Mouse (Mus musculus): ENCODE results near the gene Epn2. TPM values are rescaled to one million over a fixed set of nuclear protein-coding genes. Genes with fewer than 3 reads are reported as not detected.
A peak's percentile ranks its signal among the peaks of the same experiment; 100 is the strongest.

The Epn2 gene
- polyA plus RNA-seq, 2 experiments = 1.7 to 1.9 TPM

DNA sequence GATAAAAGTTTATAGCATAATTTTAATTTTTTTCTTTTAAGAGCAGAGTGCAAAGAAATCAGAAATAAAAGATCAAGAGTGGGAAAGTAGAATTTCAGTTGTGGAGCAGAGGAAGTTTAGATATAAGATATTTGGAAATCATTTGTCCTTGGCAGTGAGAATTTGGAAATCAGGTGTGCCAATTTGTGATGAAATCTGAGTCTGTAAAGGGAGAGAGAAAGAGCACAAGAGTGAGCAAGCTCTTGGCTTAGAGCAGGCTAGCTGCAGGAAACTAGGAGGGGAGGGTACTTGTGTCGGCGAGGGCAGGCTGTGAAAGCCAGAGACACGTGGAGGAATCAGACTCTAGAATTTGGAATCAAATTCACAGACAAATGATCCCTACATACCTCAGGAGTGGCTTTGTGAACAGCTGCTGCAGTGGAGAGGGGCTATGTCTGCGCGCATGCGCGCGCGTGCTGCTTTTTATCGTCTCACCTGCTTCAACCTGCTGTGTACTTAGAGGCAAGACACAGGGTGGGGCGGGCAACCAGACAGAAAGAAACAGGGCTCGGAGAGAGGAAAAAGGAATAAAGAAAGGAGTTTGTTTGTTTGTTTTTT lies 102.6 kb downstream of the Epn2 start:
- ATAC-seq (ENCODE audit: insufficient read depth) (no peak), DNase-seq (ENCODE audit: low read depth in 3 of 3, low spot score in 3 of 3) (no peak)
- WGBS (ENCODE audit: insufficient replicate concordance) = 55% methylated on average over 12 of the region's 12 CpGs
- no peak overlapping the region for H3K4me2 ChIP-seq (ENCODE audit: low read depth)
- H3K27ac ChIP-seq = no peak overlapping the region
- no peaks in the 10 kb centered on the region for H3K9me3 ChIP-seq (ENCODE audit: control insufficient read depth, low read length)
- H3K36me3 ChIP-seq (replicated peaks; ENCODE audit: control insufficient read depth, insufficient read depth, low read depth) = no peaks in the 10 kb centered on the region
- TF ChIP-seq EP300 (IDR thresholded peaks at IDR 0.05; ENCODE audit: low read depth) (no peak), CTCF (IDR thresholded peaks at IDR 0.05; ENCODE audit: low read depth) (no peak)
- H3K27me3 ChIP-seq (ENCODE audit: control insufficient read depth, insufficient read depth, low read length) = no peaks in the 10 kb centered on the region
- H3K4me3 ChIP-seq (ENCODE audit: insufficient read depth in 1 of 2, low read depth in 2 of 2, low read length in 2 of 2) = no peak overlapping the region
- H3K9ac ChIP-seq (replicated peaks) = no peak overlapping the region
- no peaks in the 10 kb centered on the region for H3K4me1 ChIP-seq (replicated peaks; ENCODE audit: control insufficient read depth in 2 of 2, insufficient read depth in 2 of 2, low read length in 1 of 2)

DNA sequence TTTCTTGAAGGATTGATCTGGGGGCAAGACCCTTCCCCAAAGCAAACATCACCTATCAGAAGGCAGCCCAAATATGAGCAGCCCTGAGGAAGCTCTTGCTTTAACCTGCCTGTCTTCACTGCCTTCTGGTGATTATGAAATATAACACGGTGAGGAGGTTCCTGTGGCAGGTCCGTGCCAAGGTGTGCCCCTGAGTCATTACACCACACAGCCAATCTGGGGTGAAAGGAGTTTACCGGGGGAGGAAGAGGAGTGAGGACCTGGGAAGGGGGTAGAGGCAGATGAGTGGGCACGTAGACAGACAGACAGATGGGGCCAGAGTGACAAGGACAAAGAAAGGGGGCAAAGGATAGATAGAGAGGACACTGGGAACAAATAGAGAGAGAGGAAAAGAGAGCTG lies 105.9 kb downstream of the Epn2 start:
- Histone ChIP-seq H3K27ac (no peak overlapping the region), H3K4me2 (ENCODE audit: low read depth) (no peak overlapping the region), H3K27me3 (ENCODE audit: control insufficient read depth, insufficient read depth, low read length) (no peaks in the 10 kb centered on the region), H3K4me1 (replicated peaks; ENCODE audit: control insufficient read depth in 2 of 2, insufficient read depth in 2 of 2, low read length in 1 of 2) (peaks cover 0 to 4% of the 10 kb centered on the region in 2 experiments; a peak in 2 of 4 replicates), H3K9me3 (ENCODE audit: control insufficient read depth, low read length) (no peaks in the 10 kb centered on the region), H3K9ac (replicated peaks) (no peak overlapping the region), H3K36me3 (replicated peaks; ENCODE audit: control insufficient read depth, insufficient read depth, low read depth) (no peaks in the 10 kb centered on the region), H3K4me3 (ENCODE audit: insufficient read depth in 1 of 2, low read depth in 2 of 2, low read length in 2 of 2) (no peak overlapping the region)
- WGBS (ENCODE audit: insufficient replicate concordance) = 56% methylated on average over 4 of the region's 4 CpGs
- DNase-seq (ENCODE audit: low read depth in 3 of 3, low spot score in 3 of 3) = no peak
- TF ChIP-seq EP300 (IDR thresholded peaks at IDR 0.05; ENCODE audit: low read depth) (no peak), CTCF (IDR thresholded peaks at IDR 0.05; ENCODE audit: low read depth) (no peak)
- no peak for ATAC-seq (ENCODE audit: insufficient read depth)

DNA sequence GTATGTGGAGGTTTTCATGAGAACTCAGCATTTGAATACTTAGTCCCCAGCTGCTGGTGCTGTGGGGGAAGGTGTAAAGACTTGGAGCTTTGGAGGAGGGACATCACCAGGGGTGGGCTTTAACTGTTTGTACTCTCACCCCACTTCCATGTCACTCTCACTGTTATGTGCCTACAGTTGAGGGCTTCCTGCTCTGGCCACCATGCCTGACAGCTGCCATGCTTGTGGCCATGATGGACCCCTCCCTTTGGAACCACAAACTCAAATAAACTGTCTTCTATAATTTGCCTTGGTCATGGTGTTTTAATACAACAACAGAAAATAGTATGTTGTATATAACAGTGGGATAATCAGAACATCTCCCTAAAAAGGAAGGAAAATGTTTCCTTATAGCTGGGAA lies 108.6 kb downstream of the Epn2 start:
- no peaks in the 10 kb centered on the region for H3K9me3 ChIP-seq (ENCODE audit: control insufficient read depth, low read length)
- TF ChIP-seq EP300 (IDR thresholded peaks at IDR 0.05; ENCODE audit: low read depth) (no peak), CTCF (IDR thresholded peaks at IDR 0.05; ENCODE audit: low read depth) (no peak)
- no peak overlapping the region for H3K4me2 ChIP-seq (ENCODE audit: low read depth)
- no peak overlapping the region for H3K4me3 ChIP-seq (ENCODE audit: insufficient read depth in 1 of 2, low read depth in 2 of 2, low read length in 2 of 2)
- ATAC-seq (ENCODE audit: insufficient read depth) = no peak
- H3K9ac ChIP-seq (replicated peaks) = no peak overlapping the region
- no peaks in the 10 kb centered on the region for H3K36me3 ChIP-seq (replicated peaks; ENCODE audit: control insufficient read depth, insufficient read depth, low read depth)
- no peak overlapping the region for H3K27ac ChIP-seq
- H3K4me1 ChIP-seq (replicated peaks; ENCODE audit: control insufficient read depth in 2 of 2, insufficient read depth in 2 of 2, low read length in 1 of 2) = peaks cover 0 to 4% of the 10 kb centered on the region in 2 experiments; a peak in 2 of 4 replicates
- no peaks in the 10 kb centered on the region for H3K27me3 ChIP-seq (ENCODE audit: control insufficient read depth, insufficient read depth, low read length)
- DNase-seq (ENCODE audit: low read depth in 3 of 3, low spot score in 3 of 3) = no peak

DNA sequence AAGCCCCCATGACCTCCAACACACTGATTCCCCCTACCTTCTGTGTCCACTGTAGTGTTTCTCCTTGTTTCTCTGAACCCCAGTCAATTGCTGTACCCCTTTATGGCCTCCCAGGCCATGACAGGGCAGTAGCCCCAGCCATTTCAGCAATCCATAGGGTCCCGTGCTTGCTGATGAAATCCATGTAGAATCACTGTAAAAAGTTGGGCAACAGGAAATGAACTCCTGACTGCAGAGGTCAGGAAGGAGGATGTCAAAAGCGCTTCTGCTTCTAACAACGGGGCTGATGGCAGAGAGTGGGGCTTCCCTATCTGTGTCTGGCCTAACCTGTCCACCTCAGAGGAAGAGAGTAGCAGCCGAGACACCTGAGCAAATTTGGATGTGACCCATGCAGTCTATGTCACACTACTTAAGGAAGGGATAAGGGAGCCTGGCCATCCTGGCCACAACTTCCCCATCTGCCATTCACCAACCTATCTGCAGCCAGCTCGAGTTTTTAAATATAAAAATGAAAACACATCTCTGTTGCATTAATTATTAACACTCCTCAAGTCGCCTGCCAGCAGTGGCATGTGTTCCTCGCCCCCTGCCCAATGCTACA lies 110.1 kb downstream of the Epn2 start:
- TF ChIP-seq EP300 (IDR thresholded peaks at IDR 0.05; ENCODE audit: low read depth) (no peak), CTCF (IDR thresholded peaks at IDR 0.05; ENCODE audit: low read depth) (no peak)
- Histone ChIP-seq H3K4me2 (ENCODE audit: low read depth) (no peak overlapping the region), H3K27me3 (ENCODE audit: control insufficient read depth, insufficient read depth, low read length) (no peaks in the 10 kb centered on the region), H3K27ac (no peak overlapping the region), H3K9ac (replicated peaks) (no peak overlapping the region), H3K4me1 (replicated peaks; ENCODE audit: control insufficient read depth in 2 of 2, insufficient read depth in 2 of 2, low read length in 1 of 2) (peaks cover 0 to 4% of the 10 kb centered on the region in 2 experiments; a peak in 2 of 4 replicates), H3K9me3 (ENCODE audit: control insufficient read depth, low read length) (no peaks in the 10 kb centered on the region), H3K4me3 (ENCODE audit: insufficient read depth in 1 of 2, low read depth in 2 of 2, low read length in 2 of 2) (no peak overlapping the region), H3K36me3 (replicated peaks; ENCODE audit: control insufficient read depth, insufficient read depth, low read depth) (no peaks in the 10 kb centered on the region)
- ATAC-seq (ENCODE audit: insufficient read depth) (no peak), DNase-seq (ENCODE audit: low read depth in 3 of 3, low spot score in 3 of 3) (peak in 1 of 3 experiments; percentile 14)
- WGBS (ENCODE audit: insufficient replicate concordance) = 26% methylated on average over 7 of the region's 7 CpGs

DNA sequence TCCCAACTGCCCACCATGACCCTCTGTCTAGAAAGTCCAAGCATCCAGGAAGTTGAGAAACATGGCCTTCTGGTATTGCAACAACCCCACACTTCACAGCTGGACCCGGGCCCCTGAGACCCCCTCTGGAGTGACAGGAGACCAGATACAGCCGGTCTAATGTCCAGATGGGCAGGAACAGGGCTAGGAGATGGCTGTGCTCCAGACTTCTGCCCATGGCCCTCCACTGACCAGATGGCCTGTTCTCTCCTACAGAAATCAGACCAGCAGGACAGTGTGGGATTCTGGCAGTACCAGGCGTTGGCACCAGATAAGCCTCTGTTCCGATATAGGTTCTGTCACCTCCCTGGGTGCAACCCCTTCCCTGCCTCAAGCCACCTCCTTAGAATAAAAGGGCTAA lies 111.0 kb downstream of the Epn2 start:
- no peak for DNase-seq (ENCODE audit: low read depth in 3 of 3, low spot score in 3 of 3)
- H3K9ac ChIP-seq (replicated peaks) = no peak overlapping the region
- no peaks in the 10 kb centered on the region for H3K27me3 ChIP-seq (ENCODE audit: control insufficient read depth, insufficient read depth, low read length)
- TF ChIP-seq EP300 (IDR thresholded peaks at IDR 0.05; ENCODE audit: low read depth) (no peak), CTCF (IDR thresholded peaks at IDR 0.05; ENCODE audit: low read depth) (no peak)
- H3K4me2 ChIP-seq (ENCODE audit: low read depth) = no peak overlapping the region
- H3K4me1 ChIP-seq (replicated peaks; ENCODE audit: control insufficient read depth in 2 of 2, insufficient read depth in 2 of 2, low read length in 1 of 2) = peaks cover 0 to 4% of the 10 kb centered on the region in 2 experiments; a peak in 2 of 4 replicates
- 58% methylated on average over 4 of the region's 4 CpGs for WGBS (ENCODE audit: insufficient replicate concordance)
- ATAC-seq (ENCODE audit: insufficient read depth) = no peak
- no peaks in the 10 kb centered on the region for H3K36me3 ChIP-seq (replicated peaks; ENCODE audit: control insufficient read depth, insufficient read depth, low read depth)
- H3K27ac ChIP-seq = no peak overlapping the region
- no peak overlapping the region for H3K4me3 ChIP-seq (ENCODE audit: insufficient read depth in 1 of 2, low read depth in 2 of 2, low read length in 2 of 2)
- H3K9me3 ChIP-seq (ENCODE audit: control insufficient read depth, low read length) = no peaks in the 10 kb centered on the region

Other genes with a start within 250 kb of the Epn2 start
- 0.12 and 0.21 TPM in 2 replicates for gene Slc47a2, start 236.8 kb downstream of the Epn2 start, polyA plus RNA-seq (2012; rRNA removed)
- gene Slc47a2, start 236.8 kb downstream of the Epn2 start, polyA plus RNA-seq (2014; fragmentation: Nextera tagmentation; extraction: Ambion mirVana) = 0.10 TPM in 1 of 2 replicates, not detected in the other
- 5.8 and 6.2 TPM in 2 replicates for gene Slc47a1, start 201.3 kb downstream of the Epn2 start, polyA plus RNA-seq (2012; rRNA removed)
- 7.5 and 8.6 TPM in 2 replicates for gene Slc47a1, start 201.3 kb downstream of the Epn2 start, polyA plus RNA-seq (2014; fragmentation: Nextera tagmentation; extraction: Ambion mirVana)
- gene Rnf112, start 125.6 kb downstream of the Epn2 start, polyA plus RNA-seq (2012; rRNA removed) = 0.04 and 0.17 TPM in 2 replicates
- gene Rnf112, start 125.6 kb downstream of the Epn2 start, polyA plus RNA-seq (2014; fragmentation: Nextera tagmentation; extraction: Ambion mirVana) = not detected in 2 replicates
- gene Mfap4, start 94.3 kb downstream of the Epn2 start, polyA plus RNA-seq (2012; rRNA removed) = 4.6 and 6.1 TPM in 2 replicates
- 4.3 and 4.9 TPM in 2 replicates for gene Mfap4, start 94.3 kb downstream of the Epn2 start, polyA plus RNA-seq (2014; fragmentation: Nextera tagmentation; extraction: Ambion mirVana)
- gene Mapk7, start 85.3 kb downstream of the Epn2 start, polyA plus RNA-seq (2012; rRNA removed) = 6.4 and 6.9 TPM in 2 replicates
- 4.8 TPM in 2 replicates for gene Mapk7, start 85.3 kb downstream of the Epn2 start, polyA plus RNA-seq (2014; fragmentation: Nextera tagmentation; extraction: Ambion mirVana)
- gene B9d1, start 74.5 kb downstream of the Epn2 start, polyA plus RNA-seq (2012; rRNA removed) = 2.2 and 3.0 TPM in 2 replicates
- 1.8 and 2.3 TPM in 2 replicates for gene B9d1, start 74.5 kb downstream of the Epn2 start, polyA plus RNA-seq (2014; fragmentation: Nextera tagmentation; extraction: Ambion mirVana)
- gene Grap, start 73.6 kb upstream of the Epn2 start, polyA plus RNA-seq (2012; rRNA removed) = 2.1 and 2.2 TPM in 2 replicates
- 1.6 and 1.9 TPM in 2 replicates for gene Grap, start 73.6 kb upstream of the Epn2 start, polyA plus RNA-seq (2014; fragmentation: Nextera tagmentation; extraction: Ambion mirVana)
- gene Fam83g, start 104.4 kb upstream of the Epn2 start, polyA plus RNA-seq (2012; rRNA removed) = 3.9 and 4.4 TPM in 2 replicates
- gene Fam83g, start 104.4 kb upstream of the Epn2 start, polyA plus RNA-seq (2014; fragmentation: Nextera tagmentation; extraction: Ambion mirVana) = 4.4 and 5.4 TPM in 2 replicates
- not detected in 2 replicates for gene Slc5a10, start 141.1 kb upstream of the Epn2 start, polyA plus RNA-seq (2012; rRNA removed)
- gene Slc5a10, start 141.1 kb upstream of the Epn2 start, polyA plus RNA-seq (2014; fragmentation: Nextera tagmentation; extraction: Ambion mirVana) = not detected in 2 replicates
- 5.5 and 6.9 TPM in 2 replicates for gene Prpsap2, start 182.4 kb upstream of the Epn2 start, polyA plus RNA-seq (2012; rRNA removed)
- 6.1 TPM in 2 replicates for gene Prpsap2, start 182.4 kb upstream of the Epn2 start, polyA plus RNA-seq (2014; fragmentation: Nextera tagmentation; extraction: Ambion mirVana)